Mouse (Mus musculus) cortical plate, adult 2 months (tissue): Measurements from ENCODE around the gene Kif26a.

ENCODE experiments used
- CTCF ChIP-seq: fragments of 200-500 bp; IDR thresholded peaks from 2 replicates; pipeline ENCODE4 v1.5.1; 2011; ENCODE audit warnings: mild to moderate bottlenecking, control low read depth, low read length; ENCODE audit not compliant: insufficient read depth; ENCODE audit errors: extremely low read depth
- POLR2A ChIP-seq: fragments of 200-500 bp; IDR thresholded peaks from 2 replicates; pipeline ENCODE4 v1.6.1; 2011; ENCODE audit warnings: mild to moderate bottlenecking, low read length, control low read depth; ENCODE audit not compliant: insufficient read depth; ENCODE audit errors: extremely low read depth

DNA sequence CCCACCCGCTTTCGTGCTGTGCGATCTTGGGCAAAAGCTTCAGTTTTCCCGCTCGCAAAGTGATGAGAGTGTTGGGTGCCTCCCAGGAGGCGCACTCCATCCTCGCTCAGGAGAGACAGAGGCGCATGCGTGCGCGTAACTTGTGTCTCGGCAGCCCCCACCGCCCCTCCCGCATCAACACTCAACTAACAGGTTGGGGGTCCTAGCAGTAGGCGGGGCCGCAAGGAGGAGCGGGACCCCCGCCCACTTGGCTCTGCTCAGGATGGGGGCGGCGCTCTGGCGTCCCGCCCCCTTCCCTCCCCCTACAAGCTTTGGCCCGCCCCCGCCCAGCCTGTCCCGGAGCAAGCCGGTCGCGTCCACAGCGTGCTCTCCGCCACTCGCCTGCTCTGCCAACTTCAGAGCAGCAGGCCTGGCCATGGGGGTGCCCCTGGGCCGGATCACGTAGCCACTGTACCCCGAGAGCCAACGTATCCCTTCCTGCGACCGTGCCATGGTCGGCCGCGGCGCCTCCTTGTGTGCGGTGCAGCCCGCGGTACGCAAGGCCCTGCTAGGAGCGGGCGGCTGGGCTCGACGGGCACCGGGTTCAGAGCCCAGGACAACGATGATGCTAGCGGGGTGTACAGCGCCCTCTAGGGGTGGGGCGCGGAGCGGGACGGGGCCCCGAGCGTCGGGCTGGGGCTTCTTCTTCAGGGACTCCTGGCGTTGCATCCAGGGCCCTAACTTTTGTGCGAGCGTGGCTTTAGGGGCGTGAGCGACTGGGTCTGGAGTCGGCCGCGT lies at the start of gene Kif26a:
- TF ChIP-seq CTCF = peak; percentile 33; the same call in 1 of the 2 replicates
- TF ChIP-seq POLR2A = no peak
